Mouse (Mus musculus): ENCODE measurements around the gene Kif6.

The Kif6 gene

DNA sequence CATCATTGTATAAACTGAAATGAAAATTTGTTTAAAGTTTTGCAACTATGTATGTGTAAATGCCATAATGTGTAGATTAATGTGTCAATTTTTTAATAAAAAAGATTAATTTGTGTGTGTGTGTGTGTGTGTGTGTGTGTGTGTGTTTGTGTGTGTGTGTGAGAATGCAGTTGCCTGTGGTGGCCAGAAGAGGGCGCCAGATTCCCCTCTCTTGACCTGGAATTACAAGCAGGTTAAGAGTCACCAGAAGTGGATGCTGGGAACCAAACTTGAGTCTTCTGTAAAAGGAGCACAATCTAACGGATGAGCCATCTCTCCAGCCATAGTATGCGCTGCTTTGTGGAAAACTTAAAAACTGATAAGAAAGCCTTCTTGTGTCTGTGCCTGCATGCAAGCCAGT is 121.4 kb downstream of the Kif6 start:
- DNase-seq (ENCODE audit: low read depth in 1 of 2, low spot score in 2 of 2), result no peak

- no peak for DNase-seq (ENCODE audit: low read depth in 1 of 2, low spot score in 2 of 2)
These were observed 122.4 kb downstream of the Kif6 start for GRCm38 (mm10) chr17:49737217-49737774.

- no peak for DNase-seq (ENCODE audit: low read depth in 1 of 2, low spot score in 2 of 2)
These were observed 123.4 kb downstream of the Kif6 start for GRCm38 (mm10) chr17:49738351-49738750.

GRCm38 (mm10) chr17:49739896-49740679 is 125.2 kb downstream of the Kif6 start:
- no peak for DNase-seq (ENCODE audit: low read depth in 1 of 2, low spot score in 2 of 2)

GRCm38 (mm10) chr17:49741172-49741571 is 126.2 kb downstream of the Kif6 start:
- no peak for DNase-seq (ENCODE audit: low read depth in 1 of 2, low spot score in 2 of 2)

- DNase-seq (ENCODE audit: low read depth in 1 of 2, low spot score in 2 of 2), result no peak
These were observed 127.0 kb downstream of the Kif6 start for GRCm38 (mm10) chr17:49741927-49742326.

GRCm38 (mm10) chr17:49743580-49744463 is 128.9 kb downstream of the Kif6 start:
- no peak for DNase-seq (ENCODE audit: low read depth in 1 of 2, low spot score in 2 of 2)

- DNase-seq (ENCODE audit: low read depth in 1 of 2, low spot score in 2 of 2), result no peak
These were observed 136.0 kb downstream of the Kif6 start for GRCm38 (mm10) chr17:49750889-49751324.

- no peak for DNase-seq (ENCODE audit: low read depth in 1 of 2, low spot score in 2 of 2)
These were observed 138.9 kb downstream of the Kif6 start for GRCm38 (mm10) chr17:49753874-49754273.

GRCm38 (mm10) chr17:49756862-49757261 is 141.9 kb downstream of the Kif6 start:
- no peak for DNase-seq (ENCODE audit: low read depth in 1 of 2, low spot score in 2 of 2)

DNA sequence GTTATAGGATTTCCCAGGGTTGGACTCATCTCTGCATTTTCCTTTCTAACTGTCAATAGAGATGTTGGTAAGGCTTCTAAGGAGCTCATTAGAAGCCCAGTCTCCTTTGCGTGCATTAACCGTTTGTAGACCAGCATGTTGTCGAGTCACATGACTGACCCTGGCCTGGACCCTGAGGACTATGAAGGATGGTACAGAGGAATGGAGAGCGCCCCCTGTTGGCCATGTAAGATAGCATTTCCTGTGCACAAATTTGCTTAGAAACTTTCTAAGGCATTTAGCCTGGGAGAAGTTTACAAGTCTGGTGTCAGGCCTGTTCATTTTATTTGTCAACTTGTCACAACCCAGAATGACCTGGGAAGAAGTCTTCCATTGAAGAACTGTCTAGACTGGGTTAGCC is 144.1 kb downstream of the Kif6 start:
- no peak for DNase-seq (ENCODE audit: low read depth in 1 of 2, low spot score in 2 of 2)

GRCm38 (mm10) chr17:49761260-49761659 is 146.3 kb downstream of the Kif6 start:
- DNase-seq (ENCODE audit: low read depth in 1 of 2, low spot score in 2 of 2), result no peak

GRCm38 (mm10) chr17:49761838-49762237 is 146.9 kb downstream of the Kif6 start:
- no peak for DNase-seq (ENCODE audit: low read depth in 1 of 2, low spot score in 2 of 2)

- DNase-seq (ENCODE audit: low read depth in 1 of 2, low spot score in 2 of 2), result no peak
These were observed 150.0 kb downstream of the Kif6 start for GRCm38 (mm10) chr17:49764963-49765362.

DNA sequence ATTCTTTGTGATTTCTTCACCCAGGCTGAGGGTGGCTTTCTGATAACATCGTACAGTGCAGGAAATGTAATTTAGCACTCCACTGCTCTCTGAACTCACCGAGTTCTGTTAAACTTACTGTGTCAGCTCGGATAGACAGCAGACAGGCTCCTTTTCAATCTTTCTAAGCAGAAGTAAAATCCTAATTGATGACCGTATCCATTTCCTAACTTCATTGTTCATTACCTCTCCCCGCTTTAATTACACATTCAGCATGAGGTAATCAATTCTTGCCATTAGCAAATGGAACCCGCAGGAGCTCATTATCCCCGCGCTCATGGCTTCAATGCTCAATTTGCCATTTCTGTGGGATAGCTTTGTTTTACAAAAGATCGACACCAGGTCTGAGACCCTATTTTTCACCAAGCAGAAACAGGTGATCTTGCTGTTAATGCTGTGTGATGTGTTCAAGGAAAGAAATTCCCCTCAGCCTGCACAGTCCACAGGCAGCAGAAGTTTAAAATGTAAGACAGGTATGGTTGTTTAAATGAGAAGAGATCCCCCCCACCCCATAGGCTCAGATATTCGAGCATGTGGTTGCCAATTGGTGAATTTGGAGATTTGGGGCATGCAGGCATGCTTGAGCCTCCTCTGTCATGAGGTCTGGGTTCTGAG is 152.9 kb downstream of the Kif6 start:
- DNase-seq (ENCODE audit: low read depth in 1 of 2, low spot score in 2 of 2), result no peak

DNA sequence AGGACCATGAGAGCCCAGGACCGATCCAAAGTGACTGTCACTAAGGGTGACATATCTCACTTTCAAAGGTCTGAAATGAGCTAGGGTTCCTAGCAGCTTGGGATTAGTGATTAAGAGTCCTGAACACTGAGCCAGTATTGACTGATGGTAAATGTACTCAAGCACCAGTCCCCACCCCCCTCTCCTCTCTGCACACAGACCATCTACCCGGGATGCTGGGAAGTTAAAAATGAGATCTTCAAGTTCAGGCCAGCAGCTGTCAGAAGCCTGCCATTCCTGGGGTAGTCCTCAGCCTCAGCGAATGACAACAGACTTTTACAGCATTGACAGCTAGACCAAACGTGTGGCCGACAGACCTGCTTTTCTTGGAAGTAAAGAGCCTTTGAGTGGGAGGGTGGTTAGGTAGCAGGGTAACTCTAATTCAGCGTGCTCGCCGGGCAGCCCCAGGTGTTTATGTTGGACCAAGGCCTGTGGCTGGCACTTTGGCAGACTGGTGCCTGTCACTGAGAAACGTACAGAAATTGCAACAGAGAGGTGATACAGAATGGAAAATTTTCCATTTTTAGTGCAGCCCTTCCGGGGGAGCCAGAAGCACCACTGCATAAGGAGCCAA is 156.9 kb downstream of the Kif6 start:
- DNase-seq (ENCODE audit: low read depth in 1 of 2, low spot score in 2 of 2), result no peak

GRCm38 (mm10) chr17:49777115-49777839 is 162.3 kb downstream of the Kif6 start:
- no peak for DNase-seq (ENCODE audit: low read depth in 1 of 2, low spot score in 2 of 2)

DNA sequence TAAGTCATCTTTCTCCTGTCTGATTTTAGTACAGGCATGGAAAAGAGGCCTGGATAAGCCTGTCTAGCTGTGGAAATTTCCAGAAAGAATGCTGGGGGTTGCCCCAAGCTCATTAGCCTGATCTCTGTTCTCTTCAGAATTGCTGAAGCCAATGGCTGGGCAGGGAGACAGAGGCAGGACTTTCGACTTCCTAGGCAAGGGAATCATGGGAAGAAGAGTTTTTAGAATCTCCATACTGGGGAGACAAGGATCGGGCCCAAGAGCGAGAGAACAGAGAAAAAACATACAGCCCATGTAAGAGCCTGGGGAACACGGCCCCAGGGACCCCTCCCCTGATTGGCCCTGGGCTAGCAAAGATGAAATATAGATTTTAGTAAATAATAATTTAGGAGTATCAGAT is 164.1 kb downstream of the Kif6 start:
- no peak for DNase-seq (ENCODE audit: low read depth in 1 of 2, low spot score in 2 of 2)

GRCm38 (mm10) chr17:49779576-49779975 is 164.6 kb downstream of the Kif6 start:
- no peak for DNase-seq (ENCODE audit: low read depth in 1 of 2, low spot score in 2 of 2)

GRCm38 (mm10) chr17:49785851-49786250 is 170.9 kb downstream of the Kif6 start:
- DNase-seq (ENCODE audit: low read depth in 1 of 2, low spot score in 2 of 2), result no peak

Data from monocyte, adult 2 months (primary cell).